Mouse (Mus musculus) central nervous system, embryonic 11.5 days (tissue): ENCODE results near the gene Msrb1. TPM values are rescaled to one million over a fixed set of nuclear protein-coding genes. Genes with fewer than 3 reads are reported as not detected.

Source experiments
- polyA plus RNA-seq: library from polyadenylated mRNA; depleted of rRNA; stranded (reverse); fragments of >200 nt; gene quantifications from 2 replicates; pipeline ENCODE4 v1.2.3, GENCODE M21; 2012; rRNA removed

Gene Msrb1
- polyA plus RNA-seq: 27.4 and 35.8 TPM in 2 replicates

GRCm38 (mm10) chr17:24736330-24737051 lies at the start of gene Msrb1:
Gene Msrb1, plus strand, starts transcription at chr17:24736642.

GRCm38 (mm10) chr17:24689251-24690081 lies 47.0 kb upstream of the Msrb1 start, which contains the start of gene Syngr3:
Gene Syngr3, minus strand, starts transcription at chr17:24689955.

GRCm38 (mm10) chr17:24696011-24696697 lies 40.3 kb upstream of the Msrb1 start, which contains the start of the genes Gfer and Noxo1:
Gene Gfer, minus strand, starts transcription at chr17:24696156.
Gene Noxo1, plus strand, starts transcription at chr17:24696234.

GRCm38 (mm10) chr17:24706982-24707800 lies 29.3 kb upstream of the Msrb1 start, which contains the start of gene Tbl3:
Gene Tbl3, minus strand, starts transcription at chr17:24707660.

GRCm38 (mm10) chr17:24717943-24718342 lies 18.5 kb upstream of the Msrb1 start, which contains the start of the genes Rnf151 and Rps2:
Gene Rnf151, minus strand, starts transcription at chr17:24718063.
Gene Rps2, plus strand, starts transcription at chr17:24718116.

GRCm38 (mm10) chr17:24724184-24724583 lies 12.3 kb upstream of the Msrb1 start, which contains the start of gene Ndufb10:
Gene Ndufb10, minus strand, starts transcription at chr17:24724478.

GRCm38 (mm10) chr17:24727618-24728017 lies 8.8 kb upstream of the Msrb1 start, which contains the start of gene Rpl3l:
Gene Rpl3l, plus strand, starts transcription at chr17:24727820.

GRCm38 (mm10) chr17:24752415-24753394 lies 16.3 kb downstream of the Msrb1 start, which contains the start of gene Hs3st6:
Gene Hs3st6, plus strand, starts transcription at chr17:24752988.

Other genes with a start within 250 kb of the Msrb1 start
- gene Caskin1, start 248.0 kb upstream of the Msrb1 start, polyA plus RNA-seq: 28.4 and 30.5 TPM in 2 replicates
- gene Traf7, start 208.7 kb upstream of the Msrb1 start, polyA plus RNA-seq: 155 and 253 TPM in 2 replicates
- gene Rab26, start 202.4 kb upstream of the Msrb1 start, polyA plus RNA-seq: 1.1 and 1.8 TPM in 2 replicates
- gene Pkd1, start 186.8 kb upstream of the Msrb1 start, polyA plus RNA-seq: 40.1 and 43.7 TPM in 2 replicates
- gene Tsc2, start 104.0 kb upstream of the Msrb1 start, polyA plus RNA-seq: 98.5 and 150 TPM in 2 replicates
- gene Nthl1, start 104.0 kb upstream of the Msrb1 start, polyA plus RNA-seq: 21.1 and 22.2 TPM in 2 replicates
- 26.4 and 32.7 TPM in 2 replicates for gene Slc9a3r2, start 86.3 kb upstream of the Msrb1 start, polyA plus RNA-seq
- gene Npw, start 78.2 kb upstream of the Msrb1 start, polyA plus RNA-seq: 0.26 TPM in 1 of 2 replicates, not detected in the other
- 71.2 and 73.0 TPM in 2 replicates for gene Zfp598, start 67.0 kb upstream of the Msrb1 start, polyA plus RNA-seq
- gene Syngr3, start 46.7 kb upstream of the Msrb1 start, polyA plus RNA-seq: 4.9 and 6.7 TPM in 2 replicates
- 30.2 and 39.5 TPM in 2 replicates for gene Gfer, start 40.5 kb upstream of the Msrb1 start, polyA plus RNA-seq
- 6.4 and 7.1 TPM in 2 replicates for gene Noxo1, start 40.4 kb upstream of the Msrb1 start, polyA plus RNA-seq
- 66.5 and 85.6 TPM in 2 replicates for gene Tbl3, start 29.0 kb upstream of the Msrb1 start, polyA plus RNA-seq
- gene Rnf151, start 18.6 kb upstream of the Msrb1 start, polyA plus RNA-seq: 0.63 and 0.70 TPM in 2 replicates
- 2,876 and 3,382 TPM in 2 replicates for gene Rps2, start 18.5 kb upstream of the Msrb1 start, polyA plus RNA-seq
- 177 and 184 TPM in 2 replicates for gene Ndufb10, start 12.2 kb upstream of the Msrb1 start, polyA plus RNA-seq
- 0.07 TPM in 1 of 2 replicates, not detected in the other for gene Rpl3l, start 8.8 kb upstream of the Msrb1 start, polyA plus RNA-seq
- 0.42 and 0.88 TPM in 2 replicates for gene Hs3st6, start 16.3 kb downstream of the Msrb1 start, polyA plus RNA-seq
- 0.12 and 0.19 TPM in 2 replicates for gene Meiob, start 67.6 kb downstream of the Msrb1 start, polyA plus RNA-seq
- 22.7 and 23.0 TPM in 2 replicates for gene Hagh, start 103.5 kb downstream of the Msrb1 start, polyA plus RNA-seq
- gene Fahd1, start 113.7 kb downstream of the Msrb1 start, polyA plus RNA-seq: 15.9 and 17.5 TPM in 2 replicates
- 0.09 and 0.22 TPM in 2 replicates for gene Igfals, start 129.4 kb downstream of the Msrb1 start, polyA plus RNA-seq
- 28.1 and 32.5 TPM in 2 replicates for gene Nubp2, start 149.7 kb downstream of the Msrb1 start, polyA plus RNA-seq
- 28.8 and 42.0 TPM in 2 replicates for gene Spsb3, start 150.0 kb downstream of the Msrb1 start, polyA plus RNA-seq
- gene Eme2, start 158.4 kb downstream of the Msrb1 start, polyA plus RNA-seq: 34.6 and 35.0 TPM in 2 replicates
- 85.7 and 98.3 TPM in 2 replicates for gene Mrps34, start 158.5 kb downstream of the Msrb1 start, polyA plus RNA-seq
- gene Nme3, start 159.9 kb downstream of the Msrb1 start, polyA plus RNA-seq: 48.4 and 48.7 TPM in 2 replicates
- gene Mapk8ip3, start 200.3 kb downstream of the Msrb1 start, polyA plus RNA-seq: 157 and 167 TPM in 2 replicates
- 132 and 152 TPM in 2 replicates for gene Jpt2, start 224.0 kb downstream of the Msrb1 start, polyA plus RNA-seq